Mouse (Mus musculus): ENCODE measurements around the gene Cers6. TPM values are rescaled to one million over a fixed set of nuclear protein-coding genes. Genes with fewer than 3 reads are reported as not detected.
A peak's percentile ranks its signal among the peaks of the same experiment; 100 is the strongest.

The Cers6 gene
- polyA plus RNA-seq, 1 experiment from 2014 or later, result 18.7 TPM

- Histone ChIP-seq H3K27ac (replicated peaks) (no peak overlapping the region), H3K27me3 (ENCODE audit: low read depth, poor library complexity, severe bottlenecking) (no peaks in the 10 kb centered on the region), H3K9me3 (replicated peaks) (peaks cover 9% of the 10 kb centered on the region), H3K36me3 (peaks cover 7% of the 10 kb centered on the region; the same call in 1 of the 2 replicates), H3K4me3 (no peak overlapping the region), H3K4me1 (no peaks in the 10 kb centered on the region; the same call in 1 of the 2 replicates)
- DNase-seq (ENCODE audit: low spot score), result no peak
- WGBS, result 67% methylated on average over 1 of the region's 1 CpGs
Measured at GRCm38 (mm10) chr2:68966360-68966759, 105.1 kb downstream of the Cers6 start.

GRCm38 (mm10) chr2:68968028-68968427 lies 106.8 kb downstream of the Cers6 start:
- 89% methylated on average over 8 of the region's 8 CpGs for WGBS

GRCm38 (mm10) chr2:68971840-68972239 lies 110.6 kb downstream of the Cers6 start:
- Histone ChIP-seq H3K27ac (replicated peaks) (no peak overlapping the region), H3K4me3 (no peak overlapping the region), H3K9me3 (replicated peaks) (peaks cover 9% of the 10 kb centered on the region), H3K36me3 (peaks cover 7% of the 10 kb centered on the region; the same call in 1 of the 2 replicates), H3K27me3 (ENCODE audit: low read depth, poor library complexity, severe bottlenecking) (no peaks in the 10 kb centered on the region), H3K4me1 (no peaks in the 10 kb centered on the region)
- 97% methylated on average over 5 of the region's 5 CpGs for WGBS
- no peak for DNase-seq (ENCODE audit: low spot score)

More at GRCm38 (mm10) chr2:68968028-68968427, 106.8 kb downstream of the Cers6 start:
- no peaks in the 10 kb centered on the region for H3K27me3 ChIP-seq (ENCODE audit: low read depth, poor library complexity, severe bottlenecking)
- no peak for DNase-seq (ENCODE audit: low spot score)
- no peaks in the 10 kb centered on the region; the same call in 1 of the 2 replicates for H3K4me1 ChIP-seq
- H3K36me3 ChIP-seq, result peaks cover 7% of the 10 kb centered on the region; the same call in 1 of the 2 replicates
- peaks cover 9% of the 10 kb centered on the region for H3K9me3 ChIP-seq (replicated peaks)
- no peak overlapping the region for H3K4me3 ChIP-seq
- no peak overlapping the region for H3K27ac ChIP-seq (replicated peaks)

GRCm38 (mm10) chr2:68973753-68974152 lies 112.5 kb downstream of the Cers6 start:
- no peaks in the 10 kb centered on the region; the same call in 1 of the 2 replicates for H3K27me3 ChIP-seq (ENCODE audit: low read depth, poor library complexity, severe bottlenecking)
- peaks cover 3% of the 10 kb centered on the region; the same call in 1 of the 2 replicates for H3K4me1 ChIP-seq
- peaks cover 9% of the 10 kb centered on the region for H3K9me3 ChIP-seq (replicated peaks)
- WGBS, result 85% methylated on average over 2 of the region's 2 CpGs
- no peak for DNase-seq (ENCODE audit: low spot score)
- no peak overlapping the region for H3K4me3 ChIP-seq
- H3K27ac ChIP-seq (replicated peaks), result no peak overlapping the region
- peaks cover 7% of the 10 kb centered on the region; the same call in 1 of the 2 replicates for H3K36me3 ChIP-seq

- peaks cover 1% of the 10 kb centered on the region; the same call in 1 of the 2 replicates for H3K36me3 ChIP-seq
- H3K27me3 ChIP-seq (ENCODE audit: low read depth, poor library complexity, severe bottlenecking), result no peaks in the 10 kb centered on the region; the same call in 1 of the 2 replicates
- H3K4me3 ChIP-seq, result no peak overlapping the region
- H3K4me1 ChIP-seq, result peaks cover 4% of the 10 kb centered on the region; the same call in 1 of the 2 replicates
- no peak overlapping the region for H3K27ac ChIP-seq (replicated peaks)
- H3K9me3 ChIP-seq (replicated peaks), result peaks cover 2% of the 10 kb centered on the region; the same call in 1 of the 2 replicates
- 88% methylated on average over 6 of the region's 6 CpGs for WGBS
- DNase-seq (ENCODE audit: low spot score), result no peak
Measured at GRCm38 (mm10) chr2:68975286-68975685, 114.0 kb downstream of the Cers6 start.

- H3K27me3 ChIP-seq (ENCODE audit: low read depth, poor library complexity, severe bottlenecking), result no peaks in the 10 kb centered on the region; the same call in 1 of the 2 replicates
- peaks cover 4% of the 10 kb centered on the region; the same call in 1 of the 2 replicates for H3K4me1 ChIP-seq
- no peak overlapping the region for H3K4me3 ChIP-seq
- DNase-seq (ENCODE audit: low spot score), result no peak
- no peaks in the 10 kb centered on the region for H3K9me3 ChIP-seq (replicated peaks)
- H3K27ac ChIP-seq (replicated peaks), result no peak overlapping the region
- 89% methylated on average over 6 of the region's 6 CpGs for whole genome bisulfite sequencing
- H3K36me3 ChIP-seq, result no peaks in the 10 kb centered on the region
Measured at GRCm38 (mm10) chr2:68975780-68976179, 114.5 kb downstream of the Cers6 start.

GRCm38 (mm10) chr2:68978244-68978643 lies 117.0 kb downstream of the Cers6 start:
- H3K27ac ChIP-seq (replicated peaks), result no peak overlapping the region
- H3K9me3 ChIP-seq (replicated peaks), result no peaks in the 10 kb centered on the region
- WGBS, result 85% methylated on average over 9 of the region's 9 CpGs
- no peak overlapping the region for H3K4me3 ChIP-seq
- peaks cover 17% of the 10 kb centered on the region; the same call in 1 of the 2 replicates for H3K27me3 ChIP-seq (ENCODE audit: low read depth, poor library complexity, severe bottlenecking)
- no peaks in the 10 kb centered on the region for H3K36me3 ChIP-seq
- no peak for DNase-seq (ENCODE audit: low spot score)
- peaks cover 19% of the 10 kb centered on the region for H3K4me1 ChIP-seq

- DNase-seq (ENCODE audit: low spot score), result no peak
- Histone ChIP-seq H3K4me3 (no peak overlapping the region), H3K36me3 (no peaks in the 10 kb centered on the region), H3K27ac (replicated peaks) (no peak overlapping the region; the same call in 1 of the 2 replicates), H3K27me3 (ENCODE audit: low read depth, poor library complexity, severe bottlenecking) (peaks cover 22% of the 10 kb centered on the region; the same call in 1 of the 2 replicates), H3K9me3 (replicated peaks) (no peaks in the 10 kb centered on the region), H3K4me1 (peaks cover 24% of the 10 kb centered on the region)
- 87% methylated on average over 12 of the region's 12 CpGs for WGBS
Measured at GRCm38 (mm10) chr2:68978660-68979604, 117.7 kb downstream of the Cers6 start.

- Histone ChIP-seq H3K9me3 (replicated peaks) (no peaks in the 10 kb centered on the region), H3K27me3 (ENCODE audit: low read depth, poor library complexity, severe bottlenecking) (peaks cover 36% of the 10 kb centered on the region), H3K4me3 (no peak overlapping the region), H3K4me1 (peaks cover 38% of the 10 kb centered on the region), H3K36me3 (no peaks in the 10 kb centered on the region), H3K27ac (replicated peaks) (no peak overlapping the region)
- DNase-seq (ENCODE audit: low spot score), result no peak
- WGBS, result 92% methylated on average over 9 of the region's 9 CpGs
Measured at GRCm38 (mm10) chr2:68981302-68981701, 120.1 kb downstream of the Cers6 start.

GRCm38 (mm10) chr2:68981756-68982409 lies 120.6 kb downstream of the Cers6 start:
- DNase-seq (ENCODE audit: low spot score), result peak; percentile 17
- H3K27ac ChIP-seq (replicated peaks), result no peak overlapping the region

GRCm38 (mm10) chr2:68982979-68983378 lies 121.7 kb downstream of the Cers6 start:
- peaks cover 38% of the 10 kb centered on the region for H3K4me1 ChIP-seq
- DNase-seq (ENCODE audit: low spot score), result no peak
- H3K36me3 ChIP-seq, result no peaks in the 10 kb centered on the region
- H3K4me3 ChIP-seq, result no peak overlapping the region
- H3K27me3 ChIP-seq (ENCODE audit: low read depth, poor library complexity, severe bottlenecking), result peaks cover 46% of the 10 kb centered on the region
- WGBS, result 85% methylated on average over 3 of the region's 3 CpGs
- H3K27ac ChIP-seq (replicated peaks), result no peak overlapping the region
- H3K9me3 ChIP-seq (replicated peaks), result no peaks in the 10 kb centered on the region

More at GRCm38 (mm10) chr2:68981756-68982409, 120.6 kb downstream of the Cers6 start:
- 66% methylated on average over 11 of the region's 11 CpGs for WGBS
- Histone ChIP-seq H3K9me3 (replicated peaks) (no peaks in the 10 kb centered on the region), H3K4me3 (no peak overlapping the region), H3K36me3 (no peaks in the 10 kb centered on the region), H3K27me3 (ENCODE audit: low read depth, poor library complexity, severe bottlenecking) (peaks cover 42% of the 10 kb centered on the region), H3K4me1 (peaks cover 38% of the 10 kb centered on the region)

GRCm38 (mm10) chr2:68983431-68983830 lies 122.2 kb downstream of the Cers6 start:
- H3K27ac ChIP-seq (replicated peaks), result no peak overlapping the region
- H3K4me3 ChIP-seq, result no peak overlapping the region
- 89% methylated on average over 3 of the region's 3 CpGs for WGBS
- no peaks in the 10 kb centered on the region for H3K9me3 ChIP-seq (replicated peaks)
- no peak for DNase-seq (ENCODE audit: low spot score)
- peaks cover 50% of the 10 kb centered on the region for H3K27me3 ChIP-seq (ENCODE audit: low read depth, poor library complexity, severe bottlenecking)
- peaks cover 38% of the 10 kb centered on the region for H3K4me1 ChIP-seq
- no peaks in the 10 kb centered on the region for H3K36me3 ChIP-seq

Data from midbrain, embryonic 10.5 days (tissue).